11 mouse cellular contexts compared by ENCODE assay signal in genomic region chr7:100392265-100392664, GRCm38 (mm10). TPM values are rescaled to one million over a fixed set of nuclear protein-coding genes. Genes with fewer than 3 reads are reported as not detected.
DNase-seq lines count a peak whose midpoint lies in the region; ATAC-seq lines count a peak whose summit lies in the region.
"Had no signal": no experiment of that assay in that cellular context is flagged by ENCODE, and none has a peak within 500 bp of the region (broad histone marks: within the 10 kb centered on the region; RNA-seq: fewer than 3 reads in every experiment).

No protein-coding gene starts in this region.

- H3K9me3 ChIP-seq in kidney, embryonic 14.5 days (ENCODE audit: control insufficient read depth, low read length): no peaks in the 10 kb centered on the region
- H3K9me3 ChIP-seq: stomach, embryonic 15.5 days had no signal

- DNase-seq in embryo, embryonic 10.5 days (ENCODE audit: low spot score): peak; percentile 29
- no peak for DNase-seq in embryo, embryonic 10 days (ENCODE audit: low spot score)
- DNase-seq in kidney, postnatal 36 days: peak; percentile 2 to 50
- DNase-seq in right cerebral cortex, postnatal 4 days: peak; percentile 14
- DNase-seq in right cerebral cortex, postnatal 36 days (ENCODE audit: low spot score in 2 of 2): no peak
- DNase-seq in thymus, postnatal 25 days: peak; percentile 5
- DNase-seq in cerebellum, adult 8-10 months: no peak

- H3K36me3 ChIP-seq in kidney, embryonic 14.5 days (ENCODE audit: control insufficient read depth, insufficient read depth, low read length): peaks cover 68% of the 10 kb centered on the region

- 73% methylated on average over 2 of the region's 2 CpGs for WGBS in kidney, embryonic 14.5 days

- no peaks in the 10 kb centered on the region for H3K27me3 ChIP-seq in kidney, embryonic 14.5 days (ENCODE audit: control insufficient read depth, insufficient read depth, low read length)
- H3K27me3 ChIP-seq: stomach, embryonic 15.5 days had no signal

- H3K4me3 ChIP-seq in kidney, embryonic 14.5 days (ENCODE audit: low read length): no peak overlapping the region
- H3K4me3 ChIP-seq: stomach, embryonic 15.5 days had no signal

- no peak overlapping the region for H3K9ac ChIP-seq in kidney, embryonic 14.5 days (ENCODE audit: low read depth, low read length)
- H3K9ac ChIP-seq: hindbrain, embryonic 14.5 days; stomach, embryonic 15.5 days had no signal

- no peaks in the 10 kb centered on the region for H3K4me1 ChIP-seq in kidney, embryonic 14.5 days (ENCODE audit: control insufficient read depth, insufficient read depth, low read length)
- H3K4me1 ChIP-seq: stomach, embryonic 15.5 days had no signal

- H3K27ac ChIP-seq in kidney, embryonic 14.5 days (ENCODE audit: low read depth, low read length): no peak overlapping the region
- H3K27ac ChIP-seq: hindbrain, embryonic 14.5 days; stomach, embryonic 15.5 days had no signal

- no peak for ATAC-seq in kidney, embryonic 14.5 days (ENCODE audit: low FRiP score, low TSS enrichment)
- ATAC-seq: CD4-positive, CD25-positive, alpha-beta regulatory T cell, adult 4 months had no signal

- H3K4me2 ChIP-seq in kidney, embryonic 14.5 days (replicated peaks; ENCODE audit: low read depth, low read length): no peak overlapping the region
- H3K4me2 ChIP-seq: hindbrain, embryonic 14.5 days; stomach, embryonic 15.5 days had no signal

RNA-seq across cellular contexts. Expression of gene Ppme1, which starts 20.2 kb away (rescaled TPM):
- 51.0 and 64.5 TPM in 2 replicates for polyA plus RNA-seq in kidney, embryonic 14.5 days (2014; fragmentation: Nextera tagmentation; extraction: Ambion mirVana)

RNA-seq across cellular contexts. Expression of gene C2cd3, which starts 20.2 kb away (rescaled TPM):
- 38.6 and 45.4 TPM in 2 replicates for polyA plus RNA-seq in kidney, embryonic 14.5 days (2014; fragmentation: Nextera tagmentation; extraction: Ambion mirVana)

Comparison
In these comparisons a context has a peak if more than half of its experiments do, and no peak if none do; other contexts are left out.
1. DNase-seq: peak in embryo, embryonic 10.5 days (single experiment), kidney, postnatal 36 days (2 of 2), right cerebral cortex, postnatal 4 days (single experiment) and thymus, postnatal 25 days (single experiment); none in embryo, embryonic 10 days (single experiment), right cerebral cortex, postnatal 36 days (0 of 2) and cerebellum, adult 8-10 months (single experiment).